Mouse (Mus musculus): ENCODE measurements around the gene Amd1. TPM values are rescaled to one million over a fixed set of nuclear protein-coding genes. Genes with fewer than 3 reads are reported as not detected.

The Amd1 gene
- polyA plus RNA-seq (2012; rRNA removed), result 4.1 and 5.3 TPM in 2 replicates

DNA sequence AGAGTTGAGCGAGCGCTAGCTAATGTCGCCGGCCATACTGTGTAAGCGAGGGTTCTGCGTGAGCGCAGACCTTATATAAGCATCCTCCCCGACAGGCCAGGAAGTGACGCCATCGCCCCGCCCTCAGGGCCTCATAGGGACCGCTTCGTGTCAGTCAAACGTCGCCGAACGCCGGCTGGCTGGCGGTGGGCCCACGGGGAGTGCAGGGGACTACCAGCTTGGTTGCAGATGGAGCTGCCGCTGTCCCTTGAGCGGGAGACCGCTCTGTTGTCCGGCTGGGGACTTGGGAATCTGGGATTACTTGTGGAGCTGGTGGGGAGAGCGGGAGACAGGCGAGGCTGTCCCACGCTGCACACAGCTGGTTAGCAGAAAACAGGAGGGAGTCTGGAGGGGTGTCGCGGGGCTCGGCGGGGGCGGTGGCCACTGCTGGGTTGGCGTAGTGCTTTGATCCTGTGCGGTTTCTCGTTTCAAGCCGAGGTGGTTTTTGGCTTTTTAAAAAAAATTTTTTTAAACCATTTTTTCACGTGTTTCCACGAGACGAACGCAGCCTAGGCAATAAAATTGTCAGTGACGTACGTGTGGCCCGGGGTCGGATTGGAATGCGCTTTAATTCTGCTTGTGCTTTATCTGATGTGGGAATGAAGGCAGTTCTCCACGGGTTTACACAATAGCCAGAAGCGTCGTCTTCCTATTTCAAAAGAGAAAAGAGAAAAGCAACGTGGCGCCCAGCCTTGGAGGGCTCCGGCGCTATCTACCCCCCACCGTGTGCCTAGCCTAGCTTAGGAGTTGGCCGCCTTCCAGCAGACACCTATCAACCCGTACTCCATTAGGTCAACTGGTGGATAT lies at the start of gene Amd1:
TSS of gene Amd1 (minus strand) at position 47 of the 846 bp plus-strand sequence.
- WGBS, result under 1% methylated on average over 55 of the region's 55 CpGs

DNA sequence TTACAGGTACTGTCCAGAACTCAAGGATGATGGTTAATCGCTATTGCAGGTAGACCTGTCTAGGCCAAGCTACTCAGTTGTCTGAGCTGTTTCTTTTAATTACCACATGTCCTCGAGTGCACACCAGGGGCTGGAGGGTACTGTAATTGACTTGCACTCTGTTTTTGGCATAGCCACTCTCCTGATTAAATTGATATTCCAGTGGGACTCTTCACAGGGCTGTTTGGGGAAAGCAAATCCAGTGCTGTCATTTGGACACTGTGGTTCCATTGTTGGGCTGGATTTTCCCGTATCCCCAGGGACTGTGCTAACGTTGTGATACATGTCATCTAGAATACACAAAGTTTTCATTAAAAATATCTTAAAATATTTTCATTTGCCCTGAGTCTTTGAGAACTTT lies 49.2 kb upstream of the Amd1 start:
- H3K27me3 ChIP-seq (ENCODE audit: control insufficient read depth, insufficient read depth, low read length), result no peaks in the 10 kb centered on the region
- H3K4me3 ChIP-seq (ENCODE audit: extremely low read depth, insufficient read depth, insufficient read length), result no peak overlapping the region
- H3K27ac ChIP-seq (ENCODE audit: insufficient read depth, low read length), result no peak overlapping the region
- no peaks in the 10 kb centered on the region for H3K36me3 ChIP-seq (ENCODE audit: control insufficient read depth, insufficient read depth, low read length)
- peaks cover 6% of the 10 kb centered on the region for H3K4me1 ChIP-seq (ENCODE audit: control insufficient read depth, insufficient read depth, insufficient read length)
- DNase-seq (ENCODE audit: low read depth in 1 of 2, low spot score in 2 of 2), result no peak
- no peak for TF ChIP-seq POLR2A (IDR thresholded peaks at IDR 0.05; ENCODE audit: low read depth, low read length)
- 64% methylated on average over 4 of the region's 4 CpGs for WGBS

More for the DNA sequence above, at the start of gene Amd1:
- no peaks in the 10 kb centered on the region for H3K36me3 ChIP-seq (ENCODE audit: control insufficient read depth, insufficient read depth, low read length)
- no peaks in the 10 kb centered on the region; the same call in none of the 2 replicates for H3K4me1 ChIP-seq (ENCODE audit: control insufficient read depth, insufficient read depth, insufficient read length)
- no peaks in the 10 kb centered on the region for H3K27me3 ChIP-seq (ENCODE audit: control insufficient read depth, insufficient read depth, low read length)
- TF ChIP-seq CTCF (IDR thresholded peaks at IDR 0.05; ENCODE audit: extremely low read depth, insufficient read depth, insufficient read length, insufficient replicate concordance), result no peak
- no peak for TF ChIP-seq POLR2A (IDR thresholded peaks at IDR 0.05; ENCODE audit: low read depth, low read length)
- H3K4me3 ChIP-seq (ENCODE audit: extremely low read depth, insufficient read depth, insufficient read length), result peak within 1 kb of the TSS; percentile 87
- DNase-seq (ENCODE audit: low read depth in 1 of 2, low spot score in 2 of 2), result peak; percentile 96 to 99
- H3K27ac ChIP-seq (ENCODE audit: insufficient read depth, low read length), result peak within 1 kb of the TSS; percentile 73

DNA sequence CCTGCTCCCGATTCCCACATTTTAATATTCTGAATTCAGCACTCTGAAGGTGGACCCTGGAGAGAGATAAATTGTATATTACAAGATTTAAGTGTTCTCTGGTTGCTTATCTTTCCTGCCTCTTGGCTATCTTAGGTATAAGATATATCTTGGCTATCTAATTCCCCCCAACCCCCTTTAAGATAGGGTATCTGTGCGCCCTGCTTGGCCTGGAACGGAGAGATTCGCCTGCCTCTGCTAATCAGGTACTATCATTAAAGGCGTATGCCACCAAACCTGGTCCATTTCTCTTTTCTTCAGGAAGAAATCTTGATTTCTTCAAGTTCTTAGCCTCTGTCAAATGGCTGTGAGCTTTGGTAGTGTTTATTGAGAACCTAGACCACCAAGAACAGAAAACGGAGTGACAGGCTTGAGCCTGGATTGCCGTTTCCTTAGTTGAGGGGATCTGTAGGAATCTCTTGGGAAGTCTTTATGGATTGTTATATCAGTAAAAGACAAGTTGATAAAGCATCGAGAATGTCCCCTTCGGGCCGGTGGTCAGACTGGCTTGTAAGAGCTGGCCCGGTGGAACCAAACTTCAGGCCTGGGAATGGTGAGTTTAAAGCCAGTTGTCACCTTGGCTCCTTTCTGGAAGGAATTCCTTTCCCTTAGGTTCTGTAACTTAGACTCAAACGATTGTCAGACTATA lies 48.4 kb upstream of the Amd1 start:
- Histone ChIP-seq H3K27ac (ENCODE audit: insufficient read depth, low read length) (no peak overlapping the region), H3K4me3 (ENCODE audit: extremely low read depth, insufficient read depth, insufficient read length) (peak overlapping the region; percentile 89), H3K27me3 (ENCODE audit: control insufficient read depth, insufficient read depth, low read length) (no peaks in the 10 kb centered on the region), H3K36me3 (ENCODE audit: control insufficient read depth, insufficient read depth, low read length) (no peaks in the 10 kb centered on the region), H3K4me1 (ENCODE audit: control insufficient read depth, insufficient read depth, insufficient read length) (peaks cover 6% of the 10 kb centered on the region)
- WGBS, result 51% methylated on average over 12 of the region's 12 CpGs
- no peak for DNase-seq (ENCODE audit: low read depth in 1 of 2, low spot score in 2 of 2)
- TF ChIP-seq POLR2A (IDR thresholded peaks at IDR 0.05; ENCODE audit: low read depth, low read length) (no peak), CTCF (IDR thresholded peaks at IDR 0.05; ENCODE audit: extremely low read depth, insufficient read depth, insufficient read length, insufficient replicate concordance) (no peak)

DNA sequence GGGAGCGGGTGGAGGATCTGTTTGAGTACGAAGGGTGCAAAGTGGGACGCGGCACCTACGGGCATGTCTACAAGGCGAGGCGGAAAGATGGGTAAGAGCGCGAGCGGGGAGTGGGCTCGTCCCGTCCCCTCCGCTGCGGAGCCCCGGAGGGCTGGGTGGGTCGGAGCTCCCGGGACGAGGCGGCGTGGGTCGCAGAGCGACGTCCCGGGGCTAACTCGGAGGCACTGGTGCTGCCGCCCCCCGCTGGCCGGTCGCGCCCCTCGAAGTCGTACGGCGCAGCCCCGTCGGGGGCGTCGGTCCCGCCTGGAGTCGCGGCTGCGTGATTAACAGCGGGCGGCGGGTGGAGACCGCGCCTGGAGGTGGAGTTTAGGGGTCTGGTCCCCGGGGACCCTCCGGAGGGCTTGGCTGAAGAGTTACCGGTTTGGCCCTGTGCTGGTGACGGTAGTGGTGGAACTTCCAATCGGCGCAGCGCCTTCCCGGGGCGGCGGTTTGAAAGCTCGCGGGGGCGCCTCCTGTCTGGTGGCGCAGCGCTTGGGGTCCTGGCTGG lies 47.7 kb upstream of the Amd1 start:
- H3K27me3 ChIP-seq (ENCODE audit: control insufficient read depth, insufficient read depth, low read length), result no peaks in the 10 kb centered on the region
- peaks cover 6% of the 10 kb centered on the region for H3K4me1 ChIP-seq (ENCODE audit: control insufficient read depth, insufficient read depth, insufficient read length)
- TF ChIP-seq CTCF (IDR thresholded peaks at IDR 0.05; ENCODE audit: extremely low read depth, insufficient read depth, insufficient read length, insufficient replicate concordance) (no peak), POLR2A (IDR thresholded peaks at IDR 0.05; ENCODE audit: low read depth, low read length) (no peak)
- peak overlapping the region; percentile 89 for H3K4me3 ChIP-seq (ENCODE audit: extremely low read depth, insufficient read depth, insufficient read length)
- under 1% methylated on average over 62 of the region's 62 CpGs for WGBS
- DNase-seq (ENCODE audit: low read depth in 1 of 2, low spot score in 2 of 2), result peak; percentile 26 to 54
- H3K27ac ChIP-seq (ENCODE audit: insufficient read depth, low read length), result peak overlapping the region; percentile 84
- H3K36me3 ChIP-seq (ENCODE audit: control insufficient read depth, insufficient read depth, low read length), result no peaks in the 10 kb centered on the region

DNA sequence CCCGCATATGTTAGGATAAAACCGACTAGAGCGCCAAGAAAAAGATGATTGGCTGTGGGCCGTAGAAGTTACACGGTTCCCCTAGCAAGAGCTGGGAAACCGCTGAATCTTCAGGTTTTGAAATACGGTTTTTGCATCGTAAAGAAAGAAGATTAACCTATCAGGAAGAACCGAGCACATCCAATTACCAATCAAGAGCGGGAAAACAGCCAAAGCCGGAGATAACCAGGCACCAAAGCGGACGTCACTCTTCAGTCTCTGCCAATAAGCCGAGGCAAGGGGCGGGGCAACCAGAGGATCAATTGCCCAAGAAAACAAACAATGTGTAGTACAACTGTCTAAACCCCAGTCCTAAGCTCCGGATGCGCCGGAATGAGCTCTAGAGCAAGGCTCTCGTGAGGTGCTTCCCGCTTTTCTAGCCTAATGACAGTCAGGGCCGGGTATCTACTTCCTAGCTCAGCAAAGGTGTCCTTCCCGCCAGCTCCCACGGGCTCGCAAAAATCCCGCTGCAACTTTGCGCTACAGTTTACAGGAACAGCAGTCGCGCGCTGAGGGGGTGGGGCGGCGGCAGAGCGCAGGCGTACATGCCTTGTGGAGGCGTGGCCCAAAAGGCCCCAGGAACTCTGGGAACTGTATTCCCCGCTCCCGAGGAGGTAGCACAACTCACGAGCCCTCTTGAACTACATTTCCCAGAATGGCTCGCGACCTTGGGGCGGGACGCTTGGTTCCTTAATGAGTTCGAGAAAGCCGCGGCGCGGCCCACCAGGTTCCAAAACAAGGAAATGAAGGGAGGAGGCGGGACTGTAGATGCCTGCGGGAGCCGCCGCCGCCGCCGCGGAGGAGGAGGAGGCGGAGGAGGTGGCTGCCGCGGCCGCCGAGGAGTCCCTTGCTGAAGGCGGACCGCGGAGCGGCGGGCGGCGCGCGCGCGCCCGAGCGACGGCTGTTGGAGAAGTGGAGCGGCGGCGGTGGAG lies 46.9 kb upstream of the Amd1 start:
- Histone ChIP-seq H3K36me3 (ENCODE audit: control insufficient read depth, insufficient read depth, low read length) (no peaks in the 10 kb centered on the region), H3K4me3 (ENCODE audit: extremely low read depth, insufficient read depth, insufficient read length) (peak overlapping the region; percentile 94), H3K27me3 (ENCODE audit: control insufficient read depth, insufficient read depth, low read length) (no peaks in the 10 kb centered on the region), H3K27ac (ENCODE audit: insufficient read depth, low read length) (peak overlapping the region; percentile 99), H3K4me1 (ENCODE audit: control insufficient read depth, insufficient read depth, insufficient read length) (peaks cover 6% of the 10 kb centered on the region)
- TF ChIP-seq POLR2A (IDR thresholded peaks at IDR 0.05; ENCODE audit: low read depth, low read length) (peak; percentile 64; the same call in 1 of the 2 replicates), CTCF (IDR thresholded peaks at IDR 0.05; ENCODE audit: extremely low read depth, insufficient read depth, insufficient read length, insufficient replicate concordance) (no peak)
- peak; percentile 97 to 99 for DNase-seq (ENCODE audit: low read depth in 1 of 2, low spot score in 2 of 2)
- WGBS, result under 1% methylated on average over 76 of the region's 76 CpGs

DNA sequence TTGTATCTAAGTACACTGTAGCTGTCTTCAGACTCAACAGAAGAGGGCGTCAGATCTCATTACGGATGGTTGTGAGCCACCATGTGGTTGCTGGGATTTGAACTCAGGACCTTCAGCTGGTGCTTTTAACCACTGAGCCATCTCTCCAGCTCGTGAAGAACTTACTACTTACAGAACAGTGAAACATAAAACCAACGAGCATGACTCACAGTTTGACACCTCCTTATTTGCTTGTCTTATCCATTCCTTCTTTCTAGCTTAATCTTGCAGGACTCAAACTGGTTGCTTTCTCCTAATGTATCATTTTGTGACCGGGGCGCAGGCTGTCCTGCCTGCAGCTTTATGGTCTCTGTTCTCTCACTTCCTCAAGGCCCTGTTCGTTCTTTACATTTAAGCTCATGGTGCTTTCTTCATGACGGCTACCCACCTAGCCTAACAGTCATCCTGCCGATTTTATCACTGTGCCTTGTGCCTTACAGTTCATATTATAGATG lies 45.5 kb upstream of the Amd1 start:
- Histone ChIP-seq H3K36me3 (ENCODE audit: control insufficient read depth, insufficient read depth, low read length) (no peaks in the 10 kb centered on the region), H3K27ac (ENCODE audit: insufficient read depth, low read length) (peak overlapping the region; percentile 14), H3K4me1 (ENCODE audit: control insufficient read depth, insufficient read depth, insufficient read length) (peaks cover 6% of the 10 kb centered on the region), H3K4me3 (ENCODE audit: extremely low read depth, insufficient read depth, insufficient read length) (no peak overlapping the region), H3K27me3 (ENCODE audit: control insufficient read depth, insufficient read depth, low read length) (no peaks in the 10 kb centered on the region)
- 46% methylated on average over 9 of the region's 9 CpGs for WGBS
- DNase-seq (ENCODE audit: low read depth in 1 of 2, low spot score in 2 of 2), result no peak
- TF ChIP-seq CTCF (IDR thresholded peaks at IDR 0.05; ENCODE audit: extremely low read depth, insufficient read depth, insufficient read length, insufficient replicate concordance) (no peak), POLR2A (IDR thresholded peaks at IDR 0.05; ENCODE audit: low read depth, low read length) (no peak)

Measured in spleen, adult 2 months (tissue).